Mouse (Mus musculus): Measurements from ENCODE around the gene Cldn14.
"Not testable (repeated sequence)": the region's sequence is repeated elsewhere in the genome, so short reads cannot be mapped to it uniquely, and the experiment has no call there.

The Cldn14 gene

GRCm38 (mm10) chr16:94008737-94009136 is at the start of gene Cldn14:
Gene Cldn14, minus strand, starts transcription at chr16:94008837.
- no peak for DNase-seq (ENCODE audit: low read depth, low spot score)

DNA sequence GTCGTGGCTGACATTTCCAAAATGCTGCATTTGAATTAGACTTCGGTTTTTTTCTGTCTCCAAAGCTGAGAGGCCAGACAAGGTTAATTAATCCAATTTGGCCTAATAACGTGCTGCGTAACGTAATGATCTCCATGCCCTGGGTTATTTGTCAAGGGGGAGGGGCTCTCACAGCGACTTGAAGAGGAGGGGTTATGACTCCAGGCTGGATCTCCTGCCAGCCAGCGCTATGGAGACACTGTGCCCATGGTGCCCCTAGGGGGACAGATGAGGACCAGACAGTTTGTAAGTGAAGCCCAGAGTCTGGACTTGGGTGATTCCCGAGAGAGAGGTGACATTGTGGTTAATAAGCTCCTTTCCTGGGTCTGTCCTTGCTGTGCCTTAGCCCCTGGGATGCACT is 46.9 kb upstream of the Cldn14 start:
- DNase-seq (ENCODE audit: low read depth, low spot score), result no peak

GRCm38 (mm10) chr16:94055176-94055575 is 46.5 kb upstream of the Cldn14 start:
- DNase-seq (ENCODE audit: low read depth, low spot score), result no peak

GRCm38 (mm10) chr16:94050368-94050767 is 41.7 kb upstream of the Cldn14 start:
- DNase-seq (ENCODE audit: low read depth, low spot score), result no peak

GRCm38 (mm10) chr16:94044996-94045395 is 36.4 kb upstream of the Cldn14 start:
- DNase-seq (ENCODE audit: low read depth, low spot score), result no peak

DNA sequence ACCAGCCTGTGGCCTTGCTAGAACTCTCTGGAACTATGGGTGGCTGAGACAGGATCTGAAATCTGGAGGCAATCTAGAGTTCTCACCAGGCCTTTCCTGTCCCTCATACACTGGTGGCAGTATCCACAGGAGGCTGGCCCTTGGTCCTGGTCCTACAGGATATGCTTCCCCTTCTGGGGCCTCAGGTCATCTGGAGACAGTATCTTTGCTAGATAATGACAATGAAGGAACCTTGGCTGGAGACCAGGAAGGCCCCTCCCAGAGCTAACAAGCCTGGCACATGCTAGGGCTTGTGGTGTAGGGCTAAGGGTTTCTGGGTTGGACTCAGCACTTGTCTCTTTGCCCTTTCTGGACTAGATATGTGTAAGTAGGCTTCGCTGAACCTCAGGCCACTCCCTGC is 35.2 kb upstream of the Cldn14 start:
- DNase-seq (ENCODE audit: low read depth, low spot score), result no peak

GRCm38 (mm10) chr16:94041065-94041712 is 32.6 kb upstream of the Cldn14 start:
- DNase-seq (ENCODE audit: low read depth, low spot score), result no peak

DNA sequence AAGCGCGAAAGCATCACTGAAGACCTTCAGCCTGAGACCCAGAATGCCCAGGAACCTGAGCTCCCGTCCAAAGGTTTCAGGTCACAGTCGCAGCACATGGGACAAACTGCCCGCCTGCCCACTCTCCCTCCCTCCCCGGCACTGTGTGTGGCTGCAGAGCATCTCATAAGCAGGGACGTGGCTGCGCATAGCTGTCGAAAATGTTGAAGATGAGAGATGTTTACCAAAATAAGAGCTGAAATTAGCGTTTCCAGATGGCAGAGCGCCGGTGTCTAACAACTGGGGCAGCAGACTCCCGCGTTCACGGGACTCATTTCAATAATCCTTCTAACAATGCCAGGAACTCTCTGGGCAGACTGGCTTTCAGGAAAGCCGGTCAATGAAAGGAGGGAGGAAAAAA is 31.8 kb upstream of the Cldn14 start:
- DNase-seq (ENCODE audit: low read depth, low spot score), result no peak

- DNase-seq (ENCODE audit: low read depth, low spot score), result no peak
Observed at GRCm38 (mm10) chr16:94038986-94039341, 30.3 kb upstream of the Cldn14 start.

DNA sequence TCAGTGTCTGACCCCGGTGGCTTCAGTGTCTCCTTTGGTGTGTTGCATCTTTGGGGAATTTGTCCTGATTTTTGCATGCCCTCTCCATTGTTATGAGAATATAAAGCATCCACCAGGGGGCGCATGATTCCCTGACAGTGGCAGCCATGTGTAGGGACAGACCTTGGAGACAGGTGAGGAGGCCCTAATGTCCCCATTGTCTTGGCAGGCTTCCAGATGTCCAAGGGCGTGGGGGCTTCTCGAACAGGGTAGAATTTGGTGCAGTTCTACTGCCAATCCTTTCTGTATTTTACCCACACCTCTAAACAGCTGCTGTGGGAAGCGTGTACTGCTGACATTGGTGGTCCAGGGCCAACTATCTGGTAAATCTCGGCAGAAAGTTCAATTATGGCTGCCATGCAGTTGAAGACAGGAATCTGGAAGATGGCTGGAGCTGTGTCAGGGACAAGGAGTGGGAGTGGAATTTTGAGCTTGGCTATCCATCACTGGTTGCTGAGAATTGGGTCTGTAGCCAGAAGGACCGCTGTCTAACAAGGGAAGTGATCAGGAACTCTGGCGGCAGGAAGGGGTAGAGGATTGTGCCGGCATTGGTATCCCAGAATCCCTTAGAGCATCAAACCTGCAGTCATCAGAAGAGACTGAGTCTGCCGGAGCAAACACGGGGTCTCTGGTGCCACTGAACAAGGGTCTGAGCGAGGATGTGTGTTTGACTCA is 29.8 kb upstream of the Cldn14 start:
- peak; percentile 78 for DNase-seq (ENCODE audit: low read depth, low spot score)

GRCm38 (mm10) chr16:94037280-94037679 is 28.6 kb upstream of the Cldn14 start:
- DNase-seq (ENCODE audit: low read depth, low spot score), result no peak

DNA sequence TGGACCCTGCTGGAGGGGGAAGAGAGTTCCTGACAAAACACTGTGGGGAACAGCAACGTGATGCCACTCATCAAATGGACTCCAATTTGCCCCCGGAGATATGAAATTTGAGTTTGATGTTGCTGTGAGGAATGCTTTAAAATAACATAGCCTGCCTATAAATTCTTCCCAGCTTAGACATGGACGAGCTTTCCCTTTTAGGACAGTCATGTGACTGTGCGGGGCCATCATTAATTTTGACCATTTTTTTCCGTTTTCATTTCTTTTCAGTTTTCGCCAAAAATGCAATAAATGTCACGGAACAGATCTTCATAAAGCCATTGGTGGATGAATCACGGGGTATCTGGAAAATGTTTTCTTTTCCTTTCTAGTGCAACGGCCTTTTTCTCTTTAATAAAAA is 25.5 kb upstream of the Cldn14 start:
- peak; percentile 46 for DNase-seq (ENCODE audit: low read depth, low spot score)

DNA sequence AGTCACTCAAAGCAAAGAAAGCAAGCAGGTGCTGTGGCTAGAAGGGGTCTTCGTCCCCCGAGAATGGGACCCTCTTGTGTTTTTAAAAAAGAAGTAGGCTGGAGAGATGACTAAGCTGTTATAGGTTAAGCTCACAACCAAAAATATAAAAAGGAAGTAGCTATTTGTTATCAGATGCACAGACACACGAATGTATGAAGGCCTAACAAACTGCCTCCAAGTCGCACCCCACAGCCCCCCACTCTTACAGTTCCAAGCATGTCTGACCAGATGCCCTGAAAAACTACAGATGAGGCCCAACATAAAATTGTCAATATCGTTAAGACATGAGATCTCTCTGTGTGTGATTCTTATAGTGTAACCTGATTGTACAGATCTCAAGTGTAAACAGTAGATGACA is 23.6 kb upstream of the Cldn14 start:
- DNase-seq (ENCODE audit: low read depth, low spot score), result no peak

DNA sequence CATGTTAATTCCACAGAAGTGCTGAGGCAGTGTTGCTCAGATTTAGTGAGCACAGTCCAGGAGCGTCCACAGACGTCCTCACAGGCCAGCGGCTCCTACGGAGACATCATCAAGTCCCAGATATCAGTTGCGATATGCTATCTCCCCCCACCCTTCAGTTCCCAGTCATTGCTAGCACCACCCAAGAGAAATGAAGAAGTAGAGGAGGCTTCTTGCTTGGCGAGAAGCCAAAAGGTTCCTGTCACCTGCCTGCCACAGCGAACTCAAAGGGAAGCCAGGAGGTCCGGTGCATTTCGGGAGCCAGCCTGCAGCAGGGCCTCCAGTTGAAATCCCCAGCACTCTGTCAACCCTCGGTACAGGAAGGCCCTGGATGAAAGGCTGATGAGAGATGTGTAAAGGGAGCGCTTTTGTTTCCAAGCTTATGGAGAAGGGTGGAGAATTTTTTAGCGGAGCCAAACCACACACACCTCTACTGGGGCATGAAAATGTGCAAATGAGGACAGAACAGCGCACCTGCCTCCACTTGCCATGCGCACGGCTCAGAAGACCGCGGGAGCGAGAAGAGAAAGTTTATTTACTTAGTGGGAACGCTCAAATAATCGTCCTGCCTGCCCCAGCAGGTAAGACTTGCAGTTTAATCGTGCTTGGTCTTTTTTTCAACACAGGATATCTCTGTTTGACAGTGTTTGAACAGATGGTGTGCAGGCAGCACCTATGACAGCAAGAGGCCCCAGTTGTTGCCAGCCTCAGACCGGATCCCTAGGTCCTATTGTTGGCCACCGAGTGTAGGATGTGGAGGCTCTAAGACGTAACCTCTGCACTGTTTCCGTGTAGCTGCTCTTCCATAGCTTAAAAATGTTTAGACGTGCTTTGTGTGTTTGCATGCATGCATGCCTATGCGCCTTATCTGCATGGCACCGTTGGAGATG is 15.0 kb upstream of the Cldn14 start:
- no peak for DNase-seq (ENCODE audit: low read depth, low spot score)

DNA sequence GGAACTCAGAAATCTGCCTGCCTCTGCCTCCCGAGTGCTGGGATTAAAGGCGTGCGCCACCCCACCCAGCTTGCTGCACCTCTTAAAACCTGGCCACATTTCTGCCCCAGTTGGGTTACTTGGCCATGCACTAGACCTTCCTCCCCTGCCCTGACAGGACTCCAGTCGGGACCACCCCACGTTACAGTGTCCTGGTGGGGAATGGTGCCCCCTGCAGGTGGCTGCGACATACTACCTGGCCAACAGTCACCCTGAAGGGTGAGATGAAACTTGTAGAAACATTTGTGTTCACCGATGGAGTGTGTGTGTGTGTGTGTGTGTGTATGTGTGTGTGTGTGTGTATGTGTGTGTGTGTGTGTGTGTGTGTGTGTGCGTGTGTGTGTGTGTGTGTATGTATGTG is 11.1 kb upstream of the Cldn14 start:
- not testable (repeated sequence) for DNase-seq (ENCODE audit: low read depth, low spot score)

GRCm38 (mm10) chr16:94017953-94018352 is 9.3 kb upstream of the Cldn14 start:
- DNase-seq (ENCODE audit: low read depth, low spot score), result no peak

DNA sequence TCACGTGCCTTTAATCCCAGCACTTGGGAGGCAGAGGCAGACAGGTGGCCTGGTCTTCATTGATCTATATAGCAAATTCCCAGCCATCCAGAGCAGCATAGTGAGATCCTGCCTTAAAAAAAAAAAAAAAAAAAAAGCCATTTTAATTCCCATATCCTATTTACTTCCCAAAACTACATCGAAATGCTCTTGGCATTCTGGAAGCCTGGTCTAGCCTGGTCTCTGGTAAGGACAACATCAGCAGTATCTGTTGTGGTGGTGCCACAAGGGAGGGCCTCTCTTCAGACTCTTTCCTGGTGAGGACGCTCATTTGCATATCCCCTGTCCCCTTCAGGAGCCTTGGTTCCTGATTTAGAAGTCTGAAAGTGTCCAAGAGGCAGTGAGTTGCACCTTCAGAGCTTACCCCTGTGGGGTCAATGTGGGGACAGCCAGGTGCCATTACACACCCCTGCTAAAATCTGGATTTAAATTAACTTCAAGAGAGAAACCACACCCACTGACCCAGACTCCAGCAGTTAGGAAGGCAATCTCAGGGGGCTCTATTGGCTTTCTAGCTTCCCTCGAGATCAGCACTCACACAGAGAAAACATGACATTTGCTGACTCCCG is 6.0 kb upstream of the Cldn14 start:
- DNase-seq (ENCODE audit: low read depth, low spot score), result no peak

DNA sequence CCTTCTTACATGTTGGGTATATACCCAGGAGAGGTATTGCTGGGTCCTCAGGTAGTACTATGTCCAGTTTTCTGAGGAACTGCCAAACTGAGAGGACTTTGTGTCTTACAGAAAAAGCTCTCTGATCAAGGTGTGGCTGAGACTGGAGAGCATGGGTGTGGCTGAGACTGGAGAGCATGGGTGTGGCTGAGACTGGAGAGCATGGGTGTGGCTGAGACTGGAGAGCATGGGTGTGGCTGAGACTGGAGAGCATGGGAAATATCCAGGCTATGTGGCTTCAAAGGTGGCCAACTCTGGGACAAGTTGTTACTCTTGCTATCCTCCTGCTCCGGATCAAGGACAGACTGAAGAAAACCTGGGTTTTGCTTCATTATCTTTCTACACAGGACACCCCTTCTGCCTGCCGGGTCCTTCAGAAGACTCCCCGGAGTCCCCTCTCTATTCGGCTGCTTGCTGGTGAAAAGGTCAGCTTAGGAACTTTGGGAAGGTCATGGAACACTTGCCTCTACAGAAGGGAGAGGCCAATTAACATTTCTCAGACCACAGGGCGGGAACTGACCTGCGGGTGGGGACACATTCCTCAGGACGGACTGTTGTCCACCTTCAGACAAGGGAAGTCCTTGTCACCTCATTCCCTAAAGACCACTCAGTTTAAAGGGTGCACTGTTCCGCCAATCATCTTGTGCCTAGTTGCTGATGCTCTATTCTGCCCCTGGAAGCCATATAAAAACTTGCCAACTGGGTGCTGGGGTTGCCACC is 4.9 kb upstream of the Cldn14 start:
- DNase-seq (ENCODE audit: low read depth, low spot score), result not testable (repeated sequence)

GRCm38 (mm10) chr16:94011224-94011623 is 2.6 kb upstream of the Cldn14 start:
- DNase-seq (ENCODE audit: low read depth, low spot score), result no peak

- DNase-seq (ENCODE audit: low read depth, low spot score), result no peak
Observed at GRCm38 (mm10) chr16:94010633-94011032, 2.0 kb upstream of the Cldn14 start.

DNA sequence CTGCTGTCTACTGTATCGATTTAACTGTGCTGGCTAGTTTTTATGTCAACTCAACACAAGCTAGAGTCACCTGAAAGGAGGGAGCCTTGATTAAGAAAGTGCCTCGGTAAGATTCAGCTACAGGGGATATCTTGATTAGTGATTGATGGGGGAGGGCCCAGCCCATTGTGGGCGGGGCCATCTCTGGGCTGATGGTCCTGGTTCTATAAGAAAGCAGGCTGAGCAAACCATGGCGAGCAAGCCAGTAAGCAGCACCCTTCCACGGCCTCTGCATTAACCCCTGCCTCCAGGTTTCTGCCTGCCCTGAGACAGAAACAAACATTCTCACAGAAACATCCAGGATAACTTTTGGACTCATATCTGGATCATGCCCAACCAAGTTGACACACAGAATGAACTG is 1.5 kb upstream of the Cldn14 start:
- DNase-seq (ENCODE audit: low read depth, low spot score), result no peak

Data from 3T3-L1 (cell line).